Mouse (Mus musculus) liver, embryonic 14.5 days (tissue): Measurements from ENCODE around the gene Ccdc71.

Source experiments
- CTCF ChIP-seq: IDR thresholded peaks from 2 replicates; pipeline ENCODE4 v1.5.1; 2016; ENCODE audit warnings: antibody characterized with exemption, low read depth, control low read depth
- EP300 ChIP-seq: IDR thresholded peaks from 2 replicates; pipeline ENCODE4 v1.6.1; 2016; ENCODE audit warnings: antibody characterized with exemption, low read depth

DNA sequence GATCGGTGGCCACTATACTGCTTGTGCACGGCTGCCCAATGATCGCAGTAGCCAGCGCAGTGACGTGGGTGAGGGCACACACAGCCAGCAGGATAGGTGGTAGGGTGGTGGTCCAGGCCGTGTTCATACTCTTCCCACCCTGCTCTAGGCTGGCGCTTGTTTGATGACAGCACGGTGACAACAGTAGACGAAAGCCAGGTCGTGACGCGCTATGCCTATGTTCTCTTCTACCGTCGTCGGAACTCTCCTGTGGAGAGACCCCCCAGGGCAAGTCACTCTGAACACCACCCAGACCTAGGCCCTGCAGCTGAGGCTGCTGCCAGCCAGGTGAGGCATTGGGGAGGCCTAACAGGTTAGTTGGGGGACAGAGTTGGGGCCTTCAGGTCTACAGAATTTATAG is 39.6 kb downstream of the Ccdc71 start:
- TF ChIP-seq CTCF (no peak), EP300 (no peak)
